Mouse (Mus musculus) embryonic facial prominence, embryonic 14.5 days (tissue): Measurements from ENCODE around the gene Pidd1. TPM values are rescaled to one million over a fixed set of nuclear protein-coding genes. Genes with fewer than 3 reads are reported as not detected.

Experiments used
- ATAC-seq: fragments of 200-750 bp; cut with Nextera tagmentation; 2 replicates; pipeline ENCODE4 v1.8.0; 2017; ENCODE audit warnings: low read depth, moderate number of reproducible peaks, moderate TSS enrichment
- DNase-seq: peaks from one replicate; pipeline ENCODE4 v3.0.0-alpha.2; 2015; ENCODE audit warnings: low spot score
- H3K27ac ChIP-seq: fragments of 300-500 bp; sonication (generic); replicated peaks from 2 replicates; pipeline ENCODE4 v1.5.1; 2014; ENCODE audit warnings: low read depth, mild to moderate bottlenecking, low read length, moderate library complexity
- H3K27me3 ChIP-seq: fragments of 300-500 bp; sonication (generic); replicated peaks from 2 replicates; pipeline ENCODE4 v1.6.1; 2014; ENCODE audit warnings: low read length; ENCODE audit not compliant: control insufficient read depth, insufficient read depth
- H3K36me3 ChIP-seq: fragments of 300-500 bp; sonication (generic); 2 replicates; pipeline ENCODE4 v1.6.1; 2014; ENCODE audit warnings: low read length, mixed read lengths; ENCODE audit not compliant: control insufficient read depth, insufficient read depth
- H3K4me1 ChIP-seq: fragments of 300-500 bp; sonication (generic); 2 replicates; pipeline ENCODE4 v1.6.1; 2014; ENCODE audit warnings: antibody characterized with exemption, low read length; ENCODE audit not compliant: control insufficient read depth, insufficient read depth
- H3K4me2 ChIP-seq: fragments of 300-500 bp; sonication (generic); 2 replicates; pipeline ENCODE4 v1.6.1; 2014; ENCODE audit warnings: low read depth, mild to moderate bottlenecking, low read length, moderate library complexity, mixed read lengths
- H3K4me3 ChIP-seq: fragments of 300-500 bp; sonication (generic); 2 replicates; pipeline ENCODE4 v1.5.1; 2014; ENCODE audit warnings: low read depth, mild to moderate bottlenecking, low read length
- H3K9ac ChIP-seq: fragments of 300-500 bp; sonication (generic); 2 replicates; pipeline ENCODE4 v1.6.1; 2014; ENCODE audit warnings: low read depth, mild to moderate bottlenecking, low read length, moderate library complexity, mixed read lengths
- H3K9me3 ChIP-seq: fragments of 300-500 bp; sonication (generic); 2 replicates; pipeline ENCODE4 v1.6.1; 2016; ENCODE audit warnings: low read length; ENCODE audit not compliant: control insufficient read depth
- WGBS: fragments of 180-500 bp; shearing (Covaris S2); extraction: QIAGEN DNeasy Blood & Tissue Kit; methylation state at CpG from one replicate; pipeline ENCODE4 v1.1.7; 2014; 5-methylcytosine and 5-hydroxymethylcytosine counted together
- polyA plus RNA-seq: library from polyadenylated mRNA; unstranded; fragments of >200 nt; fragmentation: Nextera tagmentation; extraction: Ambion mirVana; gene quantifications from 2 replicates; pipeline ENCODE4 v1.2.1, GENCODE M21; 2014

Gene Pidd1
- polyA plus RNA-seq, 1 experiment from 2014 or later: 7.4 TPM

GRCm38 (mm10) chr7:141483114-141483653, 39.4 kb upstream of the Pidd1 start:
- no peak overlapping the region for H3K4me3 ChIP-seq
- H3K4me2 ChIP-seq: no peak overlapping the region
- ATAC-seq (no peak), DNase-seq (no peak)
- H3K9ac ChIP-seq: no peak overlapping the region
- H3K9me3 ChIP-seq: no peaks in the 10 kb centered on the region
- no peaks in the 10 kb centered on the region for H3K36me3 ChIP-seq
- WGBS: 74% methylated on average over 6 of the region's 6 CpGs
- peaks cover 10% of the 10 kb centered on the region for H3K4me1 ChIP-seq
- H3K27ac ChIP-seq: no peak overlapping the region
- H3K27me3 ChIP-seq: peaks cover 19% of the 10 kb centered on the region

GRCm38 (mm10) chr7:141482531-141483024, 38.8 kb upstream of the Pidd1 start:
- Histone ChIP-seq H3K4me2 (peak overlapping the region; percentile 97), H3K9me3 (no peaks in the 10 kb centered on the region), H3K27ac (no peak overlapping the region), H3K4me3 (peak overlapping the region; percentile 54), H3K27me3 (peaks cover 19% of the 10 kb centered on the region), H3K9ac (peak overlapping the region; percentile 61), H3K36me3 (no peaks in the 10 kb centered on the region), H3K4me1 (peaks cover 16% of the 10 kb centered on the region)
- DNase-seq (no peak), ATAC-seq (no peak)
- 4% methylated on average over 10 of the region's 11 CpGs for WGBS

- Histone ChIP-seq H3K9ac (peak overlapping the region; percentile 61), H3K27ac (no peak overlapping the region; the same call in 1 of the 2 replicates), H3K9me3 (no peaks in the 10 kb centered on the region), H3K36me3 (no peaks in the 10 kb centered on the region), H3K4me2 (peak overlapping the region; percentile 97), H3K27me3 (peaks cover 19% of the 10 kb centered on the region), H3K4me3 (peak overlapping the region; percentile 54), H3K4me1 (peaks cover 24% of the 10 kb centered on the region)
- DNase-seq (no peak), ATAC-seq (peak; percentile 38)
- under 1% methylated on average over 25 of the region's 81 CpGs for WGBS
Measured at GRCm38 (mm10) chr7:141481498-141482401, 37.9 kb upstream of the Pidd1 start.

GRCm38 (mm10) chr7:141480842-141481497, 37.1 kb upstream of the Pidd1 start:
- H3K27me3 ChIP-seq: peaks cover 19% of the 10 kb centered on the region
- ATAC-seq: peak; percentile 51

GRCm38 (mm10) chr7:141478270-141478748, 34.5 kb upstream of the Pidd1 start:
- Histone ChIP-seq H3K4me3 (no peak overlapping the region), H3K9me3 (no peaks in the 10 kb centered on the region), H3K4me1 (peaks cover 43% of the 10 kb centered on the region), H3K27me3 (peaks cover 19% of the 10 kb centered on the region), H3K36me3 (no peaks in the 10 kb centered on the region), H3K9ac (peak overlapping the region; percentile 28; the same call in 1 of the 2 replicates), H3K4me2 (peak overlapping the region; percentile 93), H3K27ac (peak overlapping the region; percentile 93)
- ATAC-seq: no peak
- 57% methylated on average over 4 of the region's 5 CpGs for WGBS
- DNase-seq: no peak

More at GRCm38 (mm10) chr7:141480842-141481497, 37.1 kb upstream of the Pidd1 start:
- DNase-seq: peak; percentile 84
- no peak overlapping the region for H3K9ac ChIP-seq
- H3K4me1 ChIP-seq: peaks cover 31% of the 10 kb centered on the region
- peak overlapping the region; percentile 97 for H3K4me2 ChIP-seq
- H3K36me3 ChIP-seq: no peaks in the 10 kb centered on the region
- H3K9me3 ChIP-seq: no peaks in the 10 kb centered on the region
- 12% methylated on average over 9 of the region's 10 CpGs for WGBS
- peak overlapping the region; percentile 54 for H3K4me3 ChIP-seq
- no peak overlapping the region for H3K27ac ChIP-seq

GRCm38 (mm10) chr7:141477578-141478269, 33.9 kb upstream of the Pidd1 start:
- no peak overlapping the region for H3K4me3 ChIP-seq
- H3K4me1 ChIP-seq: peaks cover 43% of the 10 kb centered on the region

GRCm38 (mm10) chr7:141476981-141477370, 33.2 kb upstream of the Pidd1 start:
- Histone ChIP-seq H3K9me3 (no peaks in the 10 kb centered on the region), H3K4me3 (peak overlapping the region; percentile 81), H3K9ac (peak overlapping the region; percentile 87), H3K27ac (peak overlapping the region; percentile 93), H3K4me1 (peaks cover 37% of the 10 kb centered on the region), H3K27me3 (peaks cover 9% of the 10 kb centered on the region), H3K36me3 (peaks cover 9% of the 10 kb centered on the region), H3K4me2 (peak overlapping the region; percentile 93)
- 13% methylated on average over 7 of the region's 7 CpGs for WGBS
- no peak for DNase-seq
- no peak for ATAC-seq

More at GRCm38 (mm10) chr7:141477578-141478269, 33.9 kb upstream of the Pidd1 start:
- Histone ChIP-seq H3K36me3 (peaks cover 2% of the 10 kb centered on the region; the same call in 1 of the 2 replicates), H3K9me3 (no peaks in the 10 kb centered on the region), H3K4me2 (peak overlapping the region; percentile 93), H3K9ac (peak overlapping the region; percentile 28), H3K27ac (peak overlapping the region; percentile 93), H3K27me3 (peaks cover 16% of the 10 kb centered on the region)
- ATAC-seq: peak; percentile 5; the same call in 1 of the 2 replicates
- 46% methylated on average over 4 of the region's 4 CpGs for WGBS
- DNase-seq: peak; percentile 84
